Mouse (Mus musculus) urinary bladder, adult 18-20 months (tissue): ENCODE results near the gene 2810408A11Rik.

Experiments used
- DNase-seq, 2 experiments: peaks; one replicate each; pipeline ENCODE4 v3.0.0; 2022; ENCODE audit warnings: low spot score in 2 of 2, mixed read lengths in 2 of 2

The 2810408A11Rik gene

GRCm38 (mm10) chr11:69912716-69913530 is 12.1 kb upstream of the 2810408A11Rik start:
- DNase-seq = no peak

- DNase-seq = no peak
Measured at GRCm38 (mm10) chr11:69911701-69912100, 10.9 kb upstream of the 2810408A11Rik start.

GRCm38 (mm10) chr11:69910781-69911560 is 10.2 kb upstream of the 2810408A11Rik start:
- no peak for DNase-seq

GRCm38 (mm10) chr11:69910177-69910576 is 9.4 kb upstream of the 2810408A11Rik start:
- no peak for DNase-seq

GRCm38 (mm10) chr11:69909174-69909573 is 8.4 kb upstream of the 2810408A11Rik start:
- no peak for DNase-seq

GRCm38 (mm10) chr11:69908645-69909044 is 7.9 kb upstream of the 2810408A11Rik start:
- DNase-seq = no peak

GRCm38 (mm10) chr11:69904311-69904710 is 3.5 kb upstream of the 2810408A11Rik start:
- no peak for DNase-seq

- DNase-seq = no peak
Measured at GRCm38 (mm10) chr11:69902972-69903371, 2.2 kb upstream of the 2810408A11Rik start.

GRCm38 (mm10) chr11:69901993-69902392 is 1.2 kb upstream of the 2810408A11Rik start:
- no peak for DNase-seq

GRCm38 (mm10) chr11:69901406-69901846 is 639 bp upstream of the 2810408A11Rik start:
- DNase-seq = peak; percentile 83 to 94

GRCm38 (mm10) chr11:69899870-69900269 is 917 bp downstream of the 2810408A11Rik start:
- no peak for DNase-seq

- DNase-seq = no peak
Measured at GRCm38 (mm10) chr11:69895291-69895690, 5.5 kb downstream of the 2810408A11Rik start, which contains the start of gene Acap1. Gene Acap1 (minus strand): TSS chr11:69895539.

- no peak for DNase-seq
Measured at GRCm38 (mm10) chr11:69894671-69895070, 6.1 kb downstream of the 2810408A11Rik start.

GRCm38 (mm10) chr11:69891482-69891881 is 9.3 kb downstream of the 2810408A11Rik start:
- no peak for DNase-seq

- DNase-seq = no peak
Measured at GRCm38 (mm10) chr11:69886907-69887635, 13.7 kb downstream of the 2810408A11Rik start.

- no peak for DNase-seq
Measured at GRCm38 (mm10) chr11:69884663-69885062, 16.1 kb downstream of the 2810408A11Rik start.

- DNase-seq = no peak
Measured at GRCm38 (mm10) chr11:69884240-69884639, 16.5 kb downstream of the 2810408A11Rik start.

GRCm38 (mm10) chr11:69883527-69884151 is 17.1 kb downstream of the 2810408A11Rik start:
- DNase-seq = no peak

- DNase-seq = no peak
Measured at GRCm38 (mm10) chr11:69883066-69883465, 17.7 kb downstream of the 2810408A11Rik start.

- no peak for DNase-seq
Measured at GRCm38 (mm10) chr11:69881787-69882670, 18.8 kb downstream of the 2810408A11Rik start.
